Mouse (Mus musculus) NIH3T3 (cell line): ENCODE measurements around the gene Nkap.
A peak's percentile ranks its signal among the peaks of the same experiment; 100 is the strongest.
"Not testable (repeated sequence)": the region's sequence is repeated elsewhere in the genome, so short reads cannot be mapped to it uniquely, and the experiment has no call there.

Source experiments
- DNase-seq: peaks from one replicate; pipeline ENCODE4 v3.0.0-alpha.2; 2012; ENCODE audit warnings: low read depth

Nkap gene

DNA sequence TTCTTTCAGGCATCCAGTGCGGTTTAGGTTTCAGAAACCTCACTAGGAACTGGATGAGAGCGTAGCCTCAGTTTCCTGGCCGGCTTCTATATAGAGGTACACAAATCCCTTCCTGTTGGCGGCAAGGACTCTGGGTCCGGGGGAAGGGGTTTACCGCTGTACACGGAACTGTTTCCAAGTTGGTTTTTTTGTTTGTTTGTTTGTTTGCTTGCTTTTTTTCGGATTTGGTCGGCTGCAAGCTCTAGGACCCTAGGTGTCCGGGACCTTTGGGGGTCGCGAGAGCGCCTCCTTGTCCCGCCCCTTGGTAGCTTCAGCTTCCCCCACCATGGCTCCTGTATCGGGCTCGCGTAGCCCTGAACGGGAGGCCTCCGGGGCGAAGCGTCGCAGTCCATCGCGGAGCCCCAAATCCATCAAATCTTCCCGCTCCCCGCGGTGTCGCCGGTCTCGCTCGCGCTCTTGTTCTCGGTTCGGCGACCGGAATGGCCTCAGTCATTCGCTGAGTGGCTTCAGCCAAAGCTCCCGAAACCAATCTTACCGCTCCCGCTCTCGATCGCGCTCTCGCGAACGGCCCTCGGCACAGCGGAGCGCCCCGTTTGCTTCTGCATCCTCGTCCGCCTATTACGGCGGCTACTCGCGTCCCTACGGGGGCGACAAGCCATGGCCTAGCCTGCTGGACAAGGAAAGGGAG lies at the start of gene Nkap:
TSS of gene Nkap (plus strand) at position 125 of the 688 bp plus-strand sequence.
- DNase-seq = peak; percentile 90

DNA sequence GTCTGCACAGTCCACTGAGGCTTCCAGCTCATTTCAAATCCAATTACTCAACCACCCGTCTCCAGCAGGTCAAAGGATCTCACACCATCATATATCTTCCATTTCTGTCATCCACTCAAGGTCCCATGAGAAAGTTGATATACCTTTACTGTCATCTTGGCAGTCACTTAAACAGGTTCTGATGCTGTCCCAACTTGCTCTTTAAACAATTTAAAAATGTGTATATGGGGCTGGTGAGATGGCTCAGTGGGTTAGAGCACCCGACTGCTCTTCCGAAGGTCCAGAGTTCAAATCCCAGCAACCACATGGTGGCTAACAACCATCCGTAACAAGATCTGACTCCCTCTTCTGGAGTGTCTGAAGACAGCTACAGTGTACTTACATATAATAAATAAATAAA lies 46.2 kb upstream of the Nkap start:
- not testable (repeated sequence) for DNase-seq

DNA sequence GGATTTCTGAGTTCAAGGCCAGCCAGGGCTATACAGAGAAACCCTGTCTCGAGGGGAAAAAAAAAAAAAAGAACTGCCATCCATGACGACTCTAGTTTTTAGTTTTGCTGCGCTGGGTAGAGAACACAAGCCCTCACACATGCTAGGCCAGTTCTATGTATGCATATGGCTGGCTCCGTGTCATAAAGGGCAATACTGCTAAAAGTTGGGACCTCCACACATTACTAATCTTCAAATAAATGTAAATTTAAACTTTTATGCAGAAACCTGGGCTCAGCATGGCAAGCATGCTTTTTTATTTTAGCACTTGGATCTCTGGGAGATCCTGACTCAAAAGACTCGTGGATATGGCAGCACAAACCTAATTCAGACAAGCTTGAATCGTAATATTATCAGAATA lies 45.4 kb upstream of the Nkap start:
- DNase-seq = no peak

DNA sequence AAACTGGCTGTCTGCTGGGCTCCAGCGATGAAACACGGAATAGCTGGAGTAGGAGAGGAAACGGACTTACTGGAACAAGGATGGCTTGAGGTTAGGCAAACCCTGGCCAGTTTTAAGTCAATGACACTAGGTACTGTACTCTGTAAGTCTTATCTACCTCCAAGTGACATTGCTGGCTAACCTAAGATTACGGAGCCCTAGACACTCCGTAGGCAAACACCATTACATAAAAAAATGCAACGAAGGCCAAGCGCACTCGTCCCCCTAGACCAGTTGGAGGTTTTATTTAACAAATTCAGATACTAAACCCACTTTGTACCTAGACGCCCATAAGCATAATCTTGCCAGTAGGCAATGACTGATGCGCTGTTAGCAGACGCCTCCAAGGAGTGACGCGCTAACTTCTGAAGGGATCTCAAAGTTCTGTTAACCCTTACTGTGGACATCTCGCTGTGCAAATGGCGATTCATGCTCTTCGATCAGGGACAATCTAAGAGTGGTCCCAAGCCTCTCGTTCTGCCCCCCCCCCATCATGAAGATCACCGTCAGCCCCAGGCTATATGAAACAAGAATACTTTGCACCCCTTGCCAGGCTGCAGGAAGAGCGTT lies 42.2 kb upstream of the Nkap start:
- DNase-seq = peak; percentile 48

GRCm38 (mm10) chrX:37084927-37085660 lies 41.5 kb upstream of the Nkap start, which contains the start of gene Rpl39:
Rpl39 (minus strand) TSS chrX:37085402.
- DNase-seq = peak; percentile 92

DNA sequence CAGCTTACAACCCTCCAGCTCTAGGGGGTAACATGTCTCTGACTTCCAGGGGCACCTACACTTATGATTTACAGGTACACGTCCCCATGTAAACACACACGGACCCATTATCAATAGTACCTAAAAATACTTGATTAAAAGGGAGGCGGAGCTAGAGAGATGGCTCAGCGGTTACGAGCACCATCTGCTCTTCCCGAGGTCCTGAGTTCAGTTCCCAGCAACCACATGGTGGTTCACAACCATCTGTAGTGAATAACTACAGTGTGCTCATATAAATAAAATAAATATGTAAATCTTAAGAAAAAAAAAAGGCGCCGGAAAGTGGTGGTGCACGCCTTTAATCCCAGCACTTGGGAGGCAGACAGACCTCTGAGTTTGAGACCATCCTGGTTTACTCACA lies 40.9 kb upstream of the Nkap start:
- DNase-seq = no peak

- DNase-seq = no peak
Measured at GRCm38 (mm10) chrX:37088778-37089177, 37.8 kb upstream of the Nkap start.

DNA sequence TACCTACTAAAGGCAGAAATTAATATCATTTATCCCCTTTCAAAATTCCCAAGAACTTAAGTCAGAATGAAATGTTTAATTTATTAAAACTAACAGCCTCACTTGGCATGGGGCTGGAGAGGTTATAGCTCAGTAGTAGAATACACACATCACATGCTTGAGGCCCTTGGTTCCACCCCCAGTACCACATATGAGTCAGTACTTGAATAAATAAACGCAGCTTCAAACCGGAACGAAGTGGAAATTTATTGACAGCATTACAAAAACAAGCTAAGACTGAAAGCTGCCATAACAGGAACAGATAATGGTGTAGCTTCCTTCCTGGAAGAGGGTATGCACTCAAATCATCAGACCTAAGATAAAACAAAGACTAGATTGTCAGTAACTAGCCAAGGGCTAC lies 35.1 kb upstream of the Nkap start:
- DNase-seq = peak; percentile 71

- DNase-seq = no peak
Measured at GRCm38 (mm10) chrX:37095106-37095768, 31.4 kb upstream of the Nkap start.

GRCm38 (mm10) chrX:37098681-37099080 lies 27.9 kb upstream of the Nkap start:
- DNase-seq = peak; percentile 56

- no peak for DNase-seq
Measured at GRCm38 (mm10) chrX:37103826-37104225, 22.8 kb upstream of the Nkap start.

DNA sequence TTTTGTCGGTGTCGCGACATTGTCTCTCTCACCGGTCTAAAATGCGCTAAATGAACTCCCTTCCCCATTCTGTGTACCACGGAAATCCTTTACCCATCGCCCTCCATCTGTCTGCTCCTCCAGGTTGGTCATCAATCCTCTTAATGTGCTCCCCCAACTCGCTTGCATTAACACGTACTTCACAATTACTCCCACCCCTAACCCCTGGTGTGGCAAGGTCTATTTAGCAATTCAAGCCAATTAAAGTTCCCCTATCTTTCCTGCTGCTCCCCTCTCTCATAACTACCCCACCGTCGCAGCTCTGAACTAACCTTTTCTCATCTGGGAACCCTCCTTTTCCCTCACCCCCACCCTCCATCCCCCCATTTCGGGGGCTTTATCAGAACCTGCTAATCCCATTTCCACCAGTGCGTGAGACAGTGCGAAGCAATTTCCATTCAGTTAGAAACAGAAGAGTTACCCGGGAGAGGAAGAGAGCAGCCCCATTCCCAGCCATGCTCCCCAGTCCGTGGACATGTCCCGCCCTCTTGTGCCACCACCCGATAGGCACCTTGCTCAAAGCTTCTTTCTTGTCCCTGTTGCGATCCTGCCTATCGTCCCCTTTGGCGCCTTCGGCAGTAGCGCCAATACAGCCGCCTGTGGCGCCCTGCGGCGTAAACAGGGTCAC lies 16.9 kb upstream of the Nkap start:
- no peak for DNase-seq

DNA sequence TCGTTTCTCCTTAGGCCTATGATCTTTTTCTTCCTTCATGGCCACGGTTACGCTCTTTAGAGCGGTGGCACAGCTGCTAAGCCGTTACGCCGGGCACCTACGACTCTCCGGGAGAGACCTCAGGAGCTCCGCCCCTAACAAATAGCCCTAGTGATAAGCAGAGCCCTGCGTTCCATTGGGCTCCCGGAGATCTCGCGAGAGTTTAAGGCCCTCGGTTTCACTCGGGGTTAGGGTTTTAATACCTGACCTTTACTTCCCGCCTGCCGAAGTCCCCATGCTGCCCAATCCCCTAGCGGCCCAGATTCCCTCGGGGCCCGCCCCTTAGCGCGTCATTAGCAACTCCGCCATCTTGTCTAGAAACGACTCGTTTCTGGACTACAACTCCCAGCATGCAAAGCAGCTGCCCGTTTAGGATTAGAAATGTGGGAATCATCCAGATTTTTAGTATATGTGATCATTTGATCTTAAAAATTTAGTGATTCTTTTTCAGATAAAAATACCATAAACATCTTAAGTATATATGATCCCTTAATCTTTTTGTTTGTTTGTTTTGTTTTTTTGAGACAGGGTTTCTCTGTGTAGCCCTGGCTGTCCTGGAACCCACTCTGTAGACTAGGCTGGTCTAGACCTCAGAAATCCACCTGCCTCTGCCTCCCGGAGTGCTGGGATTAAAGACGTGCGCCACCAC lies 16.3 kb upstream of the Nkap start, which contains the start of gene Upf3b:
TSS of gene Upf3b (minus strand) at position 130 of the 688 bp plus-strand sequence.
- DNase-seq = peak; percentile 96

DNA sequence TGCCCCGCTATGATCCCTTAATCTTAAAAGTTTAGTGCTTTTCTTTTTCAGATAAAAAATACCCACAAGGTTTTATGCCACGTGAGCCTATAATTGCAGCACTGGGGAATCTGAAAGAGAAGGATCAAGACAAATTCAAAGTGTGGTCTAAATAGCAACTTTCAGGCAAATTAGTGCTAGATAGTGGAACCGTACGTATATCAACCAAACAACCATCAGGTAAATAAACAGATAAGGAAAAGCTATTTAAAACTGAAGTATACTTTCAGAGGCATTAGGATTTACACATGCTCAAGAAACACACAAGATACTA lies 15.8 kb upstream of the Nkap start:
- DNase-seq = no peak

DNA sequence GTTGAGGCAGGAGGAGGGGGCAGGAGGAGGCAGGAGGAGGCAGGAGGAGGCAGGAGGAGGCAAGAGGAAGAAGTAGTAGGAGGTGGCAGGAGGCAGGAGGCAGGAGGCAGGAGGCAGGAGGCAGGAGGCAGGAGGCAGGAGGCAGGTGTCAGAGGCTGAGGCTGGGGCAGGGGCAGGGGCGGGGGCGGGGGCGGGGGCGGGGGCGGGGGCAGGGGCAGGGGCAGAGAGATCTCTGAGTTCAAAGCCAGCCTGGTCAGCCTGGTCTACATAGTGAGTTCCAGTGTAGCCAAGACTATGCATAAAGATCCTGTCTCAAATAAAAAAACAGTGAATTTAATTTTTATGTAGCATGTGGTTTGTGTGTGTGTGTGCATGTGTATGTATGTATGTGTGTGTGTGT lies 9.5 kb upstream of the Nkap start:
- DNase-seq = no peak

DNA sequence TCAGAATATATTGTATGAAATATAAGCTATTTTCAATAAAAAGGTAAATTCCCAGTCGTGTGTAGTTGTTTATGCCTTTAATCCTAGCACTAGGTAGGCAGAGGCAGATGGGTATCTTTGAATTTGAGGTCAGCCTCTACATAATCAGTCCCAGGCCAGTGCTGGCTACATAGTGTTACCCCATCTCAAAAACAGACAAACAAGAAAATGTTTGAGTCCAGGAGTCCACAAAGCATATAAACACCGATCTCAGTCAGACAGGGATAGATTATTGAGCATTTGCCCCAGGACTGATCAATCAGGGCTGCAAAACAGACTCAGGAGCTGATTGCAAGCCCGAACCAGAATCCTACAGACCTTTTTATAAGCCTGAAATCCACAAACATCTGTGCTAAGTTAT lies 7.0 kb upstream of the Nkap start:
- no peak for DNase-seq

GRCm38 (mm10) chrX:37120212-37120611 lies 6.4 kb upstream of the Nkap start:
- DNase-seq = no peak

- DNase-seq = no peak
Measured at GRCm38 (mm10) chrX:37125511-37125910, 1.1 kb upstream of the Nkap start.

DNA sequence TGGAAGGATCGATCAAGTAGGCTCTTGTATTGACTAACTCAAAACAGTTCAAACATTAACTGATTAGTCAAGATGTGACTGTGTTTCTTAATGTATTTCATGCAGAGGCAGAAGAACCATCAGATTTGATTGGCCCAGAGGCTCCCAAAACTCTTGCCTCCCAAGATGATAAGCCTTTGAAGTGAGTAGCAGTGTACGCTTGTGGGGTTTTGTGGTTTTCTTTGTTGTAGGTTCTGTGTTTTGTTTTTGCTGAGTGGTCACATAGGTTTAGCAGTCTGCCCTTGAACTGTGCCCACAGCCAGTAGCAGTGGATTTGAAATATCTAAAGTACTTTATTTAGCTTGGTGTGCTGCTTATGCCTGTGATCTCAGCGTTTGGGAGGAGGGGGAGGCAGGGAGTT lies 15.1 kb downstream of the Nkap start:
- no peak for DNase-seq

DNA sequence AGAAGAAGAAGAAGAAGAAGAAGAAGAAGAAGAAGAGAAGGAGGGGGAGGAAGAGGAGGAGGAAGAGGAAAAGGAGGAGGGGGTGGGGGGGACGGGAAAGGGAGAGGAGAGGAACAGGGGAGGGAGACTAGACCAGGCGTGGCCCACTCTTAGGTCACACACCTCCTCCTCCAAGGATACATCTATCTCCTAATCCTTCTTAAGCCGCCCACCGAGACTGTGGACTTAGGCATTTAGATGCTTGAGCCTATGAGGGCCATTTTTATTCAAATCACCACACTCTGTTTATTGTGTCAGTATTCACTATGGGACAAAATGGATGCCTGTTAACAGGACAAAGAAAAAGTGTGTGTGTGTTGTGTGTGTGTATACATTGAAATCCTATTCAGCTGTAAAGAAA lies 17.9 kb downstream of the Nkap start:
- not testable (repeated sequence) for DNase-seq

DNA sequence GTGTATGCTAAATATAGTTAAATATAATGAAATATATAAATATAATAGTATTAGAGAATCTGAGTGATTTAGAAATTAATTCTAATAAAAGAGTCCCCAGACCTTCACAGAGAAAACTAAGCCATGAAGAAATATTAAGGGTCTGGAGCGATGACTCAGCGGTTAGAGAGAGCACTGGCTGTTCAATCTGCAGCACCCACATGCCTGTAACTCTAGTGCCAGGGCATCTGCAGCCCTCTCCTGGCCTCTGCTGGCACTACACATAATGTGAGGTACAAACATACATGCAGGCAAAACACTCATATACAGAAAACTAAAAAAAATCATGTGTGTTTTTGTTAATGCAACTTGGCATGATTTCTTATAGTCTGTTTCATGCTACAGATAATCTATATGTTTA lies 18.4 kb downstream of the Nkap start:
- peak; percentile 64 for DNase-seq

- peak; percentile 50 for DNase-seq
Measured at GRCm38 (mm10) chrX:37157839-37158238, 31.2 kb downstream of the Nkap start.
